Mouse (Mus musculus): ENCODE results near the gene Fbxl18. TPM values are rescaled to one million over a fixed set of nuclear protein-coding genes. Genes with fewer than 3 reads are reported as not detected.
"Not testable (repeated sequence)": the region's sequence is repeated elsewhere in the genome, so short reads cannot be mapped to it uniquely, and the experiment has no call there.

The Fbxl18 gene
- polyA plus RNA-seq, 1 experiment from 2014 or later = 16.1 TPM

GRCm38 (mm10) chr5:142896713-142897112 is 1.5 kb upstream of the Fbxl18 start:
- Histone ChIP-seq H3K4me3 (no peak overlapping the region), H3K9me3 (no peaks in the 10 kb centered on the region), H3K4me1 (peaks cover 19% of the 10 kb centered on the region), H3K9ac (no peak overlapping the region), H3K27ac (no peak overlapping the region), H3K4me2 (replicated peaks) (no peak overlapping the region), H3K27me3 (no peaks in the 10 kb centered on the region), H3K36me3 (peaks cover 31% of the 10 kb centered on the region)
- WGBS = 91% methylated on average over 5 of the region's 5 CpGs
- ATAC-seq (ENCODE audit: low FRiP score, low read depth) = no peak

GRCm38 (mm10) chr5:142896192-142896591 is 971 bp upstream of the Fbxl18 start:
- H3K9ac ChIP-seq = no peak overlapping the region
- peak overlapping the region; percentile 95; the same call in 1 of the 2 replicates for H3K4me2 ChIP-seq (replicated peaks)
- peaks cover 26% of the 10 kb centered on the region for H3K36me3 ChIP-seq
- no peaks in the 10 kb centered on the region for H3K27me3 ChIP-seq
- peak overlapping the region; percentile 85; the same call in 1 of the 2 replicates for H3K4me3 ChIP-seq
- no peaks in the 10 kb centered on the region for H3K9me3 ChIP-seq
- ATAC-seq (ENCODE audit: low FRiP score, low read depth) = no peak
- WGBS = 83% methylated on average over 10 of the region's 10 CpGs
- no peak overlapping the region for H3K27ac ChIP-seq
- peaks cover 19% of the 10 kb centered on the region for H3K4me1 ChIP-seq

- H3K4me2 ChIP-seq (replicated peaks) = no peak overlapping the region
- H3K27ac ChIP-seq = no peak overlapping the region
- 52% methylated on average over 6 of the region's 6 CpGs for WGBS
- H3K9ac ChIP-seq = no peak overlapping the region
- no peak for ATAC-seq (ENCODE audit: low FRiP score, low read depth)
- H3K4me1 ChIP-seq = peaks cover 19% of the 10 kb centered on the region
- H3K27me3 ChIP-seq = no peaks in the 10 kb centered on the region
- H3K36me3 ChIP-seq = peaks cover 19% of the 10 kb centered on the region
- H3K9me3 ChIP-seq = no peaks in the 10 kb centered on the region
- H3K4me3 ChIP-seq = no peak overlapping the region
Observed at GRCm38 (mm10) chr5:142891396-142891795, 3.8 kb downstream of the Fbxl18 start.

GRCm38 (mm10) chr5:142887533-142887932 is 7.7 kb downstream of the Fbxl18 start:
- H3K9me3 ChIP-seq; H3K9ac ChIP-seq; H3K27ac ChIP-seq; H3K4me3 ChIP-seq; ATAC-seq (ENCODE audit: low FRiP score, low read depth); H3K27me3 ChIP-seq; H3K4me2 ChIP-seq (replicated peaks); H3K4me1 ChIP-seq: not testable (repeated sequence)
- peaks cover 48% of the 10 kb centered on the region for H3K36me3 ChIP-seq
- 93% methylated on average over 3 of the region's 3 CpGs for WGBS

GRCm38 (mm10) chr5:142886761-142887160 is 8.5 kb downstream of the Fbxl18 start:
- H3K9ac ChIP-seq = no peak overlapping the region
- peaks cover 55% of the 10 kb centered on the region for H3K36me3 ChIP-seq
- no peak for ATAC-seq (ENCODE audit: low FRiP score, low read depth)
- H3K4me2 ChIP-seq (replicated peaks) = no peak overlapping the region
- H3K4me1 ChIP-seq = no peaks in the 10 kb centered on the region
- no peak overlapping the region for H3K4me3 ChIP-seq
- 94% methylated on average over 20 of the region's 20 CpGs for WGBS
- no peak overlapping the region for H3K27ac ChIP-seq
- no peaks in the 10 kb centered on the region for H3K9me3 ChIP-seq
- no peaks in the 10 kb centered on the region for H3K27me3 ChIP-seq

GRCm38 (mm10) chr5:142886181-142886580 is 9.0 kb downstream of the Fbxl18 start:
- no peak overlapping the region for H3K4me2 ChIP-seq (replicated peaks)
- 96% methylated on average over 19 of the region's 19 CpGs for WGBS
- H3K27ac ChIP-seq = no peak overlapping the region
- H3K27me3 ChIP-seq = no peaks in the 10 kb centered on the region
- H3K9ac ChIP-seq = no peak overlapping the region
- peaks cover 59% of the 10 kb centered on the region for H3K36me3 ChIP-seq
- no peak overlapping the region for H3K4me3 ChIP-seq
- no peak for ATAC-seq (ENCODE audit: low FRiP score, low read depth)
- no peaks in the 10 kb centered on the region for H3K9me3 ChIP-seq
- no peaks in the 10 kb centered on the region for H3K4me1 ChIP-seq

- Histone ChIP-seq H3K9me3 (no peaks in the 10 kb centered on the region), H3K4me2 (replicated peaks) (no peak overlapping the region), H3K27me3 (no peaks in the 10 kb centered on the region), H3K9ac (no peak overlapping the region), H3K36me3 (peaks cover 66% of the 10 kb centered on the region), H3K4me1 (peaks cover 2% of the 10 kb centered on the region), H3K27ac (no peak overlapping the region), H3K4me3 (no peak overlapping the region)
- ATAC-seq (ENCODE audit: low FRiP score, low read depth) = no peak
- 90% methylated on average over 11 of the region's 11 CpGs for WGBS
Observed at GRCm38 (mm10) chr5:142882471-142882870, 12.8 kb downstream of the Fbxl18 start.

- Histone ChIP-seq H3K27ac (peak overlapping the region; percentile 39; the same call in 1 of the 2 replicates), H3K4me3 (no peak overlapping the region)
Observed at GRCm38 (mm10) chr5:142881936-142882335, 13.3 kb downstream of the Fbxl18 start.

GRCm38 (mm10) chr5:142880806-142881516 is 14.3 kb downstream of the Fbxl18 start:
- H3K4me3 ChIP-seq = no peak overlapping the region
- 50% methylated on average over 13 of the region's 13 CpGs for WGBS
- peak overlapping the region; percentile 17; the same call in 1 of the 2 replicates for H3K27ac ChIP-seq
- H3K9ac ChIP-seq = no peak overlapping the region
- H3K9me3 ChIP-seq = no peaks in the 10 kb centered on the region
- no peak overlapping the region for H3K4me2 ChIP-seq (replicated peaks)
- no peaks in the 10 kb centered on the region for H3K27me3 ChIP-seq
- no peak for ATAC-seq (ENCODE audit: low FRiP score, low read depth)
- peaks cover 9% of the 10 kb centered on the region for H3K4me1 ChIP-seq
- peaks cover 63% of the 10 kb centered on the region for H3K36me3 ChIP-seq

More at GRCm38 (mm10) chr5:142881936-142882335, 13.3 kb downstream of the Fbxl18 start:
- Histone ChIP-seq H3K27me3 (no peaks in the 10 kb centered on the region), H3K9ac (peak overlapping the region; percentile 8; the same call in 1 of the 2 replicates), H3K4me1 (peaks cover 7% of the 10 kb centered on the region), H3K36me3 (peaks cover 65% of the 10 kb centered on the region), H3K4me2 (replicated peaks) (no peak overlapping the region), H3K9me3 (no peaks in the 10 kb centered on the region)
- no peak for ATAC-seq (ENCODE audit: low FRiP score, low read depth)
- WGBS = 79% methylated on average over 8 of the region's 8 CpGs

GRCm38 (mm10) chr5:142880246-142880645 is 15.0 kb downstream of the Fbxl18 start:
- Histone ChIP-seq H3K9ac (0 out of 2 replicates have a peak overlapping the region, but pooled peaks have one; percentile 25), H3K4me3 (no peak overlapping the region), H3K36me3 (peaks cover 63% of the 10 kb centered on the region), H3K9me3 (no peaks in the 10 kb centered on the region), H3K4me2 (replicated peaks) (no peak overlapping the region), H3K27me3 (no peaks in the 10 kb centered on the region), H3K27ac (peak overlapping the region; percentile 17; the same call in 1 of the 2 replicates), H3K4me1 (peaks cover 9% of the 10 kb centered on the region)
- WGBS = 85% methylated on average over 6 of the region's 6 CpGs
- ATAC-seq (ENCODE audit: low FRiP score, low read depth) = no peak

- no peaks in the 10 kb centered on the region for H3K9me3 ChIP-seq
- no peak overlapping the region for H3K4me2 ChIP-seq (replicated peaks)
- peaks cover 63% of the 10 kb centered on the region for H3K36me3 ChIP-seq
- 69% methylated on average over 8 of the region's 8 CpGs for WGBS
- H3K4me1 ChIP-seq = peaks cover 9% of the 10 kb centered on the region
- no peak overlapping the region for H3K4me3 ChIP-seq
- H3K27me3 ChIP-seq = no peaks in the 10 kb centered on the region
- peak; percentile 69; the same call in 1 of the 2 replicates for ATAC-seq (ENCODE audit: low FRiP score, low read depth)
- no peak overlapping the region for H3K27ac ChIP-seq
- H3K9ac ChIP-seq = no peak overlapping the region
Observed at GRCm38 (mm10) chr5:142879318-142880175, 15.7 kb downstream of the Fbxl18 start.

- ATAC-seq (ENCODE audit: low FRiP score, low read depth) = no peak
Observed at GRCm38 (mm10) chr5:142878570-142878969, 16.7 kb downstream of the Fbxl18 start.

More at GRCm38 (mm10) chr5:142878570-142878969, 16.7 kb downstream of the Fbxl18 start:
- Histone ChIP-seq H3K36me3 (peaks cover 63% of the 10 kb centered on the region), H3K4me1 (peaks cover 9% of the 10 kb centered on the region), H3K9me3 (no peaks in the 10 kb centered on the region), H3K27me3 (no peaks in the 10 kb centered on the region), H3K9ac (no peak overlapping the region), H3K27ac (no peak overlapping the region), H3K4me2 (replicated peaks) (no peak overlapping the region), H3K4me3 (no peak overlapping the region)
- WGBS = 79% methylated on average over 15 of the region's 15 CpGs
